Mouse (Mus musculus): ENCODE data around the gene Abhd12.
A peak's percentile ranks its signal among the peaks of the same experiment; 100 is the strongest.
"Not testable (repeated sequence)": the region's sequence is repeated elsewhere in the genome, so short reads cannot be mapped to it uniquely, and the experiment has no call there.

Gene Abhd12

DNA sequence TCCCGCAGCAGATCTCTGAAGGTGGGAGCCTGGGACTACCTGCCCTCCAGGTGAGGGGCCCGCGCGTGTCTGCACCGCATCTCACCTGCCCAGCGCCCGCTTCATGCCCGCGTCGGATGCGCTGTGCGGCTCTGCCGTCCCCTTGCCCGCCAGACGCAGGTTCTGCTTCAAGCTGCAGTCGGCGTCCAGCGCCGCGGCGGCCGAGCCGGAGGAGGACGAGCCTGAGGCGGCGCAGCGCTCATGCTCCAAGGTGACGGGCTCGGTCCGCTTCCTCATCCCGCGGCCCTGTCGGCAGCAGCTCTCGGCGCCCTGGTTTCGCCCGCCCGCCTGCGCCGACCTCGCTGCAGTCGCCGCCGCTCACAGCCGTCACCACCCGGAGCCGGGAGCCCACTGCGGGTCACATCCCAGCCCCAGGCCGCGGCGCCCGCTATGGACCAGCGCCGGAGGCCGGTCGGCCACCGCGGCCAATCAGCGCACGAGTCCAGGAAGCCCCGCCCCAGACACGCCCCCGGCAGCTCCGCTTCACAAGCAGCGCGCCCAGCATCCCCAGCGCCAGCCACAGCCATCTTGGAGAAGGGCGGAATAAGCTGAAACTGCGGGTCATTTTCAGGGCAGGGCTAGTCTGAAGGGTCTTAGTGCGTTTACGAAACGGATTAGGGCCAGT lies at the start of gene Abhd12:
Abhd12 (minus strand) TSS at position 470 of the 664 bp plus-strand sequence.
- DNase-seq (ENCODE audit: low spot score) = peak; percentile 98

DNA sequence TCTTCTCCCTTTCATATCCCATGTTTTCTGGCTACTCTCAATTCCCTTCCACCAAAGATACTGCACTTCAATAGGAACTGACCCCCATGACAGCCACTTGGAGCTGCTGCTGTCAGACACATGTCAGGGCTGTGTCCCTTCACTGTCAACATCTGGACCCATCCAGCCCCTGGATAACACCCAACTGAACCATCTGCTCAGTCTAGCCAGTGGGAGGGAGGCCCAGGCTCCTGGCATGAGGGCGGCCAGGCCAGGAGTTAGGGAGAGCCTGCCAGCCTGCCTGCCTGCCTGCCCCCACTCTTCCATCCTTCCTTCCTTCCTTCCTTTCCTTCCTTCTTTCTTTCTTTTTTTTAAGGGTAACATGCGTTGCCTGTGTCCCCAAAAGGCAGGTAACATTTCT lies 46.7 kb upstream of the Abhd12 start:
- no peak for DNase-seq (ENCODE audit: low spot score)

DNA sequence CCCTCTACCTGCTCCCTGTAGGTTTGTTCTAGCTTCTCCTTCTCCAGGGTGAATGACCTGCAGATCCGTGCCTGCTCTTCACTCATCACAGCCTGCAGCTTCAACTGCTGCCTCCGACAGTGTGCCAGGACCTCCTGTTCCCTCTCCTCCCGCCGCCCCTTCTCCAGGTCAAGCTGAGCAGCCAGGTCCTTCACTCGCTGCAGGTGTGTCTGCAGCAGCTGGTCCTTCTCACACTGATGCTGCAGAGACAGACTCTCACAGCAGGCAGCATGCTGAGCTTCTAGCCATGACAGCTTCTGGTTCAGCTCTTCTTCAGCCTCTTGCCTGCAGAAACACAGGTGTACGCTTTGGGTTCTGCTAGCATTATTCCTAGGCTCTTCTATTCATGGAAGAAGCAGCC lies 45.5 kb upstream of the Abhd12 start:
- DNase-seq (ENCODE audit: low spot score) = no peak

DNA sequence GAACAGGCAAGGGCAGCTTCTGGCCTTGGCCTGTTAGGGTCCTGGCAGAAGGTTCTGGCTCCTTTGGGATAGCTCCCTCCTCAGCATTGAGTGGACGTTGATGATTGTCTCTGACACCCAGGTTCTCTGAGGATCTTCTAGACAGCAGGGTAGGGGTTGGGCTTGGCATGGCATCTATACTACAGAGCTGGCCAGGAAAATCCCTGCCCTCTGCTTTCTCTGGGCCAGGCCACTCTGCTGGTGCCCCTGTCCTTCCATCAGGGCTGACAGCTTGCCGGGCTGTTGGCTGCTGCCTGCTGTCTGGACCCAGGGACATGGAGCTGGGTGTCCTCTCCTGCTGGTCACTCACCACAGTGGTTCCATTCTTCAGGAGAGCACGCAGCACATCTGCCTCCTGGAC lies 45.1 kb upstream of the Abhd12 start:
- DNase-seq (ENCODE audit: low spot score) = no peak

DNA sequence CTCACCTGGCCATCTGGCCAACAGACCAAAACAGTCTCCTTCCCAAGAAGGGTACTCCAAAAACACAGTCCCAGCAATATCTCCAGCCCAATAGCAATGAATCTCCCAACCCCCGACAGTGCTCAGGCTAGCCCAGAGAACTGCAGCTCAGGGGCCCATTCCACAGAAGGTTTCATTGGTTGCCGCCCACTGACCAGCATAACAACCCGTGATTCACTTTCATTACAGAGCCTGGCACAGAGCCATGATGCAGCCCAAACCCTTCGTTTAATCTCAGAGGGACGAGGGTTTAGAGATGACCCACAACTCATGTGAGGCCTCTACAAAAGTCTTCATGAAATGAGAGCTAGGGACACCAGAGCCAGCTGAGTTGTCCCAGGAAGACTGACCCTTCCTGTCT lies 44.2 kb upstream of the Abhd12 start:
- DNase-seq (ENCODE audit: low spot score) = no peak

DNA sequence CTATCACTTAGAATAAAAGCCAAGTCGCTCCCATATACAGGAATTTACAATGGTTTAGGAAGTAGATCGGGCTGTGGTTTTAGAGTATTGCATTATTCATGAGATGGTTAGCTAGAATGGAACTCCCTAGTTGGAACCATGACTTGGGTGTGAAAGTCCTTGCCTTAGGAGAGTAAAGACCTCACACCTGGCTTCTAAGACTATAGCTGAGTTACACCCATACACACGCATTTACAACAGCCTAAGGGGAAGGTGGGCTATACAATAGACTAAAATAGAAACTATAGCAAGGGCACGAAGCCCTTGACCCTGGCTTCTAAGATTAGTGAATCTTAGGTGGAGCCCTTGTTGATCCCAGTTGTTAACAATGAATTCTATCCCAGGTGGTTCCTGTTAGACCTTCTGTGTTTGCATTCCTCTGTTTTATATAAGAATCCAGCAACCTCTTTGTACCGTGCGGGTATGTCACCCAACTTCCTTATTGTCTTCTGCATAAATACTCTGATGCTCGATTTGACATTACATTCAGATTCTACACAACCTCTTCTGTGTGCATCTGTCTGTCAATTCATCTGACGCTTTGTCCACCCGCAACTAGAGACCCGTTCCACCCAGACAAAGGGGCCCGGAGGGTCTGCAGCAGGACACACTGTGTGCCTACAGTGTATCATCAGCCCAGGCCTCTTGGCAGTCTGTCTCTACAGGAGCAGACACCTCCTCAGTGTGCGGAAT lies 43.5 kb upstream of the Abhd12 start:
- DNase-seq (ENCODE audit: low spot score) = not testable (repeated sequence)

DNA sequence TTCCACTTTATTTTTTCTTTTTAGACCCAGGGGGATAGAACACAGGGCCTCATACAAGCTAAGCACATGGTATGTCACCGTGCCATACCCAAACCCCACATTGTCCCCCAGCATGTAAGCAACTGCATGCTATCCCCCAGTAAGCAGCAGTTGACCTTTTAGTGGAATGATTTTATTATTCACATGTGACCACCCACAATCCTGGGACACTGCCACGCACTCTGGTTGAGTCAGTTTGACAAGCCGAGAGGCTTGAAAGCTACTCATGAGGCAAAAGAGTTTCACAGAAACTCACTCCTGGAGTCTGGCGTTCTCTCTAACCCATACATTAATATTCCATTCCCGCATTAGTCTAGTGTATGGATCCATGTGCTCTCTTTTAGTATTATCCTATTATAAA lies 42.8 kb upstream of the Abhd12 start:
- DNase-seq (ENCODE audit: low spot score) = not testable (repeated sequence)

DNA sequence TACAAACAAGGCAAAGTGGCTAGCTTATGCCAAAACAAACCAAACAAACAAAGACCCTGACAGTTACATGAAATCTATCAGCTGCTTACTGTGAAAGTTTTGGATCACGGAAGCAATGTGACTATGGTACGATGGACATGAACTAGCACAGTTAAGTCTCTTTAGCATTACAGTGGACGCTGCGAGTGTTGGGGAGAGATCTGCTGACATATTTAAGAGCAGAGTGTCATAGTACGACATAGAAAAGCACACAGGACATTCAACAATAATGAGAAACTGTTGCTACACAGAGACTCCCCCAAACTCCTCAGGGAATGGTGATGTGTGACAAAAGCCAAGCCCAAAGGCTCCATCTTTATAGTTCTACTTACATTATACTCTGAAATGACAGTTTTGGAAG lies 39.5 kb upstream of the Abhd12 start:
- DNase-seq (ENCODE audit: low spot score) = no peak

DNA sequence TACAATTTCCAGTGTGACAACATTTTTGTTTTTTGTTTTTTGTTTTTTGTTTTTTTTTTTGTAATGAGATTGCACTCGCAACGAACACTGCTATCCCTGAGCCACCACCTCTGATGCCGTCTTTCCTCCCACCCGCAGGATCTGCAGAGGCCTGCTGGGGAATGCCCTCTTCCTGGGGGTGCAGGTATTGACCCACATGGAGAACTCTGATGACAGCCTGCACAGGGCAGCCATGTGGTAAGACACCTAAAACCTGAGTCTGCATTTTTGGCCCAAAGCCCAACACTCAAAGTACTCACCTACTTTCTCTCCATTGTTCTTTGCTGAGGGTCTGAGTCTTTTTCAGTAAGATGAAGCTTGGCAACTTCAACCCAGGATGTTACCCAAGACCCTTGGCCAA lies 30.1 kb upstream of the Abhd12 start:
- no peak for DNase-seq (ENCODE audit: low spot score)

DNA sequence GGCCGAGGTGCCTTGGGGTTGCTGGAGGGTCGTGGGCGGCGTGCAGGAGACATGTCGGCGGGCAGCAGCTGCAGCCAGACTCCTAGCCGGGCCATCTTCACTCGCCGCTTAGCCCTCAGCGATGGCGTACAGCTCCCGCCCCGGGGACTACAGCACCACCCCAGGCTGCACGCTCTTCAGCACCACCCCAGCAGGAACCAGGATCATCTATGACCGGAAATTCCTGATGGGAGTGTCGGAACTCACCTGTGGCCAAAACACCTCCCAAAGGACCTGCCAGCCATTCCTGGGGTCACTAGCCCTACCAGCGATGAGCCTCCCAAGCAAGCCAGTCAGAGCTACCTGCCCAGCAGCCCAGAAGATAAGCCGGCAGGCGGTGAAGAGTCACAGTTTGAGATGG lies 28.9 kb upstream of the Abhd12 start:
- no peak for DNase-seq (ENCODE audit: low spot score)

DNA sequence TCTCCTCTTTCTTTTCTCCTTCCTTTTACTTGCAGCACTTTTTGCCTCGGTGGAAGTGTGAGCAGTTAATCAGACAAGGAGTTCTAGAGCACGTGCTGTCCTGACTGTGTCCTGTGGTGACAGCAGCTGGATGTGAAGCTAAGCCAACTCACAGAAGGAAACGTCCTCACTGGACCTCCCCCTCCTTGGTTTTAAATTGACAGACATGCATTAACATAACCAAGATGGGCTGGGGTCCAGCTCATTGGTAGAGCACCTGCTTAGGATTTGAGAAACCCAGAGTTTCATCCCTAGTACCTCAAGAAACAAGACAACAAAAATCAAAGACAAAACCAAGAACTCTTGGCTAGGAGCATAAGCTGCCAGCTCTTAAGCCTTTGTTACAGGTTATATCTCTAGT lies 26.3 kb upstream of the Abhd12 start:
- no peak for DNase-seq (ENCODE audit: low spot score)

DNA sequence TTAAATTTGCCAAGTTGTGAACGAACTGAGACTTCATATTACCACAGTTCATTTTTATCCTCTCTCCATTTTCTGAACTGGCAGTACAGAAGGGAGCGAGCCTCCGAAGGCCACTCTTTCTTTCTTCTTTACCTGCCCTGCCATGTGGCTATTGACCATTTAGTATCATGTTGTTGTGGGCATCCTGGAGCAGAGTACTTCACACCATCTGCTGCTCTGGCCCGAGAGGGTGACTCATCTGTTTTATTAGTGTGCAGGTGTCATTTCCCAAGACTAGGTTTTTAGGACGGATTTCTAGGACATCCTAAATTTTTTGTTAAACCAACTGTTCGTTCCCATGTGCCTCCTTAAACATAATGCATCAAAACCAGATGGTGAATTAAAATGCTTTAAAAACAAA lies 24.6 kb upstream of the Abhd12 start:
- DNase-seq (ENCODE audit: low spot score) = no peak

DNA sequence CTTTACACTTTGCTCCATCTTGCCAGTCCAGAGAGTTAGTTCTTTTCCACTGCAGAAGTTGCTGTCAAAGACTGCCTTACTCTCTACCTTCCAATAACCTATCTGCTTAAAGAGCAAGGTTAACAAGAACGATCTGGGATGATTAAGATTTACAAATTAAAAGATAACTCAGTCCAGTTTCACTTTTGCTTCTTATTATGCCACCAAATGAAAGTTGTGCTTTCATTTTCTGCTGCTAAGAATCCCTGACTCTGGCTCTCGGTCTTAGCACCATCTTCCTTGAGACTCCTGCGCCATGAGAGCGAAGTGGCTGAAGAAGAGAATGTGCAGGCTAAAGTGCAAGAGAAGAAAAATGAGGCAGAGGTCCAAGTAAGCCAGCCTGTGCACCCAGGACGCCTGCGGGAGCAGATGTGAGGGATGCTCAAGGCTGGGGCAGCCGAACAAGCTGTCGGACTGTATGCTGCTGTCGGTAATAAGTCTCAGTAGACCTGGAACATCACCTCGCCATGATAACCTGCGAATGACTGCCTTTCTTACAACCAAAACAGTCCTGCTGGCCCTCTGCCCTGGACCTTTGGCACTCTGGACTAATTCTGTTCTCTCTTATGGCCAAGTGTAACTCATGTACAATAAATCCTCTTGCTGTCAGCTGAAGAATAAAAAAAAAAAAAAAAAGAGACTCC lies 22.6 kb upstream of the Abhd12 start:
- DNase-seq (ENCODE audit: low spot score) = no peak

DNA sequence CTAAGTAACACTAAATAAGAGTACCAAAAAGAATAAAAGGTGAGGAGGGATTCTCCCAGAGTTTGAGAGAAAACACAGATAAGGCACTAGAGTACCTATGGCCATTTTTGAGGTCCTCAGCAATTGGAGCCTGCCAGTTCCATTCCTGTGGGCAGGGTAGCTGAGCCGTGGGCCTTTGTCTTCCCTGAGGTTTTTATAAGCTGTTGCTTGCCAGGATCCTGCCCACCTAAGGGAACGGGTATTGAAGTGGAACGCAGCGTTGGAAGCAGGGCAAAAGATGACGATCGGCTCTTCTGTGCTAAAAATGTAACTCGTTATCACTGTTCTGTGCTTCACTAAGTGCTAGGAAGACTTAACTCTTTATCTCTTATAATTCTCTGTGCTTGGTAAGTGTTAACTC lies 19.0 kb upstream of the Abhd12 start:
- DNase-seq (ENCODE audit: low spot score) = no peak

DNA sequence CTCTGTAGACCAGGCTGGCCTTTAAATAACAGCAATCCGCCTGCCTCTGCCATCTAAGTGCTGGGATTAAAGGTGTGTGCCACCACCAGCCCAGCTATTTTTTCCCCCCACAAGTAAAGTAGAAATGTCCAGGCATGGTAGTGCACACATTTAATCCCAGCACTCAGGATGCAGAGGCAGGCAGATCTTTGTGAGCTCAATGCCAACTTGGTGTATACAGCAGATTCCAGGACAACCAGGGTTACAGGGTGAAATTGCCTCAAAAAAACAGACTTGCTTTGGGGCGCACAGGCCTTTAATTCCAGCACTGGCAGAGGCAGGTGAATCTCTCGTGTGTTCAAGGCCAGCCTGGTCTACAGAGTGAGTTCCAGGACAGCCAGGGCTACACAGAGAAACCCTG lies 18.5 kb upstream of the Abhd12 start:
- DNase-seq (ENCODE audit: low spot score) = no peak

DNA sequence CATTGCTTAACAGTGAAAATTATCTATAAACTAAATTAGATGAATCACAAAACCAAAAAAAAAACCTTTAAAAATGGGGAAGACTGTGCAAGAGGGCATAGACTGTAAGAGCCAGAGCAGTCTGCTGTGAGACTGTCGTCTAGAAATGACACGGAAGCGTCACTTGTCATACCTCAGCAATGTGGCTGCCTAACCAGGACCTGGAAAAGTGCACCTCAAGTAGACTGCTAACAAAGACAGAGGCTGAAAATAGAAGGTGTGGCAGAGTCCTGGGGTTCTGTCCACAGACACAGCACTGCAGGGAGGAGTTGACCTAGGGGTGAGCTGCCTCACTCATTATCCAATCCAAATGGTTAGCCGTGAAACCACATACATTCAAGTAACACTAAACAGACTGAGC lies 17.6 kb upstream of the Abhd12 start:
- no peak for DNase-seq (ENCODE audit: low spot score)

DNA sequence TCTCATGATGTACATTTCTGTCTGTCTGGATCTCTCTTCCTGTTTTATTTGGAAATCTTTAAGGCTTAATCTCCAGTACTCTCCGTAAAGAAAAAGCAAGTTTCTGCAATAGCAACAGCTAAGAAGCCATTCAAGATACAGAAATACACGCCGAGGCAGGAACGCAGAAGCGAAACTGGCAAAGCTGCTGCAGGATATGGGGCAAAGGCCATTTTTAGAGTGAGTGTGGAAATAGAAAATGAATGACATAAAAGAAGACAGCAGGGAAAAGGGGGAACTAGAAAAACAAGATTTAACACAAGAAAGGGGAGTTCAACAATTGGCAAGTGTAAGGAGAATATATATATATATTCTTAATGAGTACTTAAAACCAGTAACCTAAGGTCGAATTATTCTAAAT lies 17.2 kb upstream of the Abhd12 start:
- DNase-seq (ENCODE audit: low spot score) = no peak

DNA sequence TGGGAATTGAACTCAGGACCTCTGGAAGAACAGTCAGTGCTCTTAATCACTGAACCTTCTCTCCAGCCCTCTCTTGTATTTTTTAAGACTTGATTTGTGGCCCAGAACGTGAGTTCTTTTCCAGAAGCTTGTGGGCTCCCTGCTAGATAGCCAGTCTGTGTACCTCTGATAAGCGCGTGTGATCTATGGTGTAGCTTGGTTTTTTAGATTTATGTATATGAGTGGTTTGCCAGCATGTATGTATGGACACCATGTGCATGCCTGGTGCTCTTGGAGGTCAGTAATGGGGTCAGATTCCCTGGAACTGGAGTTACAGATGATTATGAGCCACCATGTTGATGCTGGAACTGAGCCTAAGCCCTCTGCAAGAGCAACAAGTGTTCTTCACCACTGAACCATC lies 16.0 kb upstream of the Abhd12 start:
- no peak for DNase-seq (ENCODE audit: low spot score)

DNA sequence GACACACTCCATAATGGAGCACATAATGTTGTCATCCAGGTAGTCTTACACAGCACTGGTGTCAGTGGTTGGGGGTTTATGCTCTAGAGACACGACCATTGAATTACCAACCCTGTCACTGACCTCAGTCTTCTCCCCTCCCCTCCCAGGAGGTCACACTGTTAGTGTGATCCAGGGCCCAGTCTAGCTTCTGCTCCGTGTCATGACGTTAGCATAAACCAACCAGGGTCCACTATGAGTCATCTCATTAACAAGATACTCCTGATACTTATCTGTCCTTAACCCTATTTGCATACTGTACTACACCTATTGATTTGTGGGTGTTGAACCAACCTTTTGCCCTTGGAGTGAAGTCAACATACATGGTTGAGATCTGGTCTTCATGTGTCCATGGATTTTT lies 14.2 kb upstream of the Abhd12 start:
- DNase-seq (ENCODE audit: low spot score) = no peak

DNA sequence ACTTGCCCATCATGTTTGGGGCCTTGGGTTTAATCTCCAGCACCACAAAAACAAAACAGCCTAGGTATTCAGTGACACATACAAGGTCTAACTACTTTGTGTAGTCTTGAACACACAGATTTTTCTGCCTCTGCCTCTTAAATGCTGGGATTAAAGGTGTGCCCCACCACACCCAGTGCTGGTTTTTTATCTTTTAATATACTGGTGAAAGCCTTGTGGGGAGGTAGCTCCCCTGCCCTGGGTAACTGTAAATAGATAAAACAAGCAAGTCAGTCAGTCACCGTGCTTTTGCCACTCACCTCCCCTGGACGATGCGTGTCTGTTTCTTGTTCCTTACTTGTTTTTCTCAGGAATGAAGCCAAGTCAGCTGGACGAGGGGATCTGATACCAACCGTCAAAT lies 11.2 kb upstream of the Abhd12 start:
- DNase-seq (ENCODE audit: low spot score) = no peak

DNA sequence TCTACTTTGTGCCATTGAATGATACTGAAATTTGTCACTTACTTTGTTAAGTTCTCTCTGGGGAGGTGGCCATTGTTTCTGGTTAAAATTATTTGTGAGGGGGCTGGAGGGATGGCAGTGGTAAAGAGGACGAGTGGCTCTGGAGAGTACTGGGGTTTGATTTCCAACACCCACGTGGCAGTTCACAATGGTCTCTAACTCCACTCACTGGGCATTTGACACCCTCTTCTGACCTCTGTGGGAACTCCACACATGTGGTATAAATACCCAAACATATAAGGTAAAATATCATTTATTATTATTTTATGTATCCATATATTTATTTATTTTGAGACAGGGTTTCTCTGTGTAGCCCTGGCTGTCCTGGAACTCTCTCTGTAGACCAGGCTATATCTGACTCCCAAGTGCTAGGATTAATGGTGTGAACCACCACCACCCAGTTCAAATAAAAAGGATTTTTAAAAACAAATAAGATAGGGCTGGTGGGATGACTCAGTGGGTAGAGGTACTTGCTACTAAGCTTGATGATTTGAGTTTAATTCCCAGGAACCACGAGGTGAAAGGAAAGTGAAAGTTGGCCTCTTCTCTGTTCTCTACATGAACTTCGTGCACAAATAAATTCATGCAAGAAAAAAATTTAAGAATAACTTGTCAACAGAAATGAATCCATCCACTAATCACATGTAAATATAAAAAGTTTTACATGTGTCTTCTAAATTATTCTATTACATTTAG lies 10.4 kb upstream of the Abhd12 start:
- no peak for DNase-seq (ENCODE audit: low spot score)

DNA sequence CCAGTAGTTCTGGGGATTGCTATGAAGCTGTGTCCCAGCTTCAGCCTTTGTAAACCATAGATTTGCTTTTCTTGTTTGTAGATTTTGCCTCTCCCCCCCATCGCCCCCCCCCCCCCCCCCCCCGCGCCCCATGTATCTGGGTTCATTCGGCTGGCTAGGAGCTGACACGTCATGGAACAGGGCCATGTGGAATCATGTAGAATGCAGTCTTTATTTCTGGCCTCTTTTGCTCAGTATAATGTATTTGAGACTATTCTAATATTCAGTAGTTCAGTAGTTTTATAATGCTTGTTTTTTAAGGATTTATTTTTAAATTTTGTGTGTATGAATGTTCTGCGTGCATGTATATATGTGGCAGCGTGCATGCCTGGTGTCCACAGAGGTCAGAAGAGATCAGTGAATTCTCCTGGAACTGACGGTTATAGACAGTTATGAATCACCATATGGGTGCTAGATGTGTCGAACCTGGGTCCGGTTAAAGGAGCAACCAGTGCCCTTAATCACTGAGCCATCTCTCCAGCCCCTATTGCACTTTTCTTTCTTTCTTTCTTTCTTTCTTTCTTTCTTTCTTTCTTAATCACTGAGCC lies 5.8 kb upstream of the Abhd12 start:
- no peak for DNase-seq (ENCODE audit: low spot score)

Measured in retina, embryonic 14.5 days (tissue).